Mouse (Mus musculus) CH12.LX (cell line): ENCODE measurements at regions not wholly inside any gene's neighbourhood (a gene's known extent, or its start where the extent isn't known, plus 50 kb on each side); places are given as distances from the start of the nearest gene placed in this dataset.

ENCODE experiments used
- DNase-seq: peaks from one replicate; pipeline ENCODE4 v3.0.0-alpha.2; 2013; ENCODE audit errors: extremely low read depth
- H3K27ac ChIP-seq: 2 replicates; pipeline ENCODE4 v1.5.1; 2012; ENCODE audit warnings: low read depth, mild to moderate bottlenecking, control low read depth, moderate library complexity; ENCODE audit not compliant: insufficient read depth
- H3K27me3 ChIP-seq: replicated peaks from 2 replicates; pipeline ENCODE3; 2012; ENCODE audit warnings: inconsistent platforms
- H3K36me3 ChIP-seq, 2 experiments: replicated peaks in 1 of 2; 2 replicates each; pipeline versions ENCODE3 to v1.6.1; 2012; ENCODE audit warnings: inconsistent platforms in 1 of 2, low read length in 1 of 2, mild to moderate bottlenecking in 1 of 2, mixed read lengths in 1 of 2, moderate library complexity in 1 of 2; ENCODE audit not compliant: control insufficient read depth in 1 of 2, insufficient read depth in 1 of 2
- H3K4me1 ChIP-seq, 2 experiments: 2 replicates each; pipeline ENCODE4 v1.6.1; 2012; ENCODE audit warnings: inconsistent platforms in 1 of 2, moderate library complexity in 1 of 2; ENCODE audit not compliant: insufficient read depth in 2 of 2, control insufficient read depth in 1 of 2
- H3K4me2 ChIP-seq: 2 replicates; pipeline ENCODE4 v1.6.1; 2012; ENCODE audit warnings: low read depth, mild to moderate bottlenecking, control low read depth; ENCODE audit not compliant: poor library complexity, insufficient read depth, severe bottlenecking
- H3K4me3 ChIP-seq, 3 experiments: fragments of 150-350 bp in 1 of 3; sonication (generic) in 1 of 3; replicated peaks in 1 of 3; 2 replicates each; pipeline versions ENCODE3 to v1.5.1; 2011 to 2012; ENCODE audit warnings: low read depth in 2 of 3, low read length in 2 of 3, mild to moderate bottlenecking in 2 of 3, moderate library complexity in 2 of 3, control low read depth in 1 of 3, improper control_type of control experiment in 1 of 3, inconsistent platforms in 1 of 3, mixed read lengths in 1 of 3; ENCODE audit not compliant: poor library complexity in 1 of 3
- H3K79me2 ChIP-seq: replicated peaks from 2 replicates; pipeline ENCODE4 v1.6.1; 2012; ENCODE audit warnings: mild to moderate bottlenecking, moderate library complexity; ENCODE audit not compliant: control insufficient read depth, poor library complexity, insufficient read depth, severe bottlenecking; ENCODE audit errors: extremely low read depth
- H3K9ac ChIP-seq: 2 replicates; pipeline ENCODE4 v1.6.1; 2012; ENCODE audit warnings: low read depth, mild to moderate bottlenecking, control low read depth, moderate library complexity; ENCODE audit not compliant: insufficient read depth
- H3K9me3 ChIP-seq: replicated peaks from 2 replicates; pipeline ENCODE3; 2012; ENCODE audit warnings: low read length, inconsistent platforms, mixed read lengths
- ELF1 ChIP-seq: IDR thresholded peaks from 2 replicates; pipeline ENCODE4 v1.6.1; 2014; ENCODE audit warnings: low read depth, mild to moderate bottlenecking, inconsistent platforms, low read length, improper control_type of control experiment
- EP300 ChIP-seq: IDR thresholded peaks from 2 replicates; pipeline ENCODE4 v1.6.1; 2011; ENCODE audit warnings: low read length, improper control_type of control experiment
- HCFC1 ChIP-seq: IDR thresholded peaks from 2 replicates; pipeline ENCODE4 v1.6.1; 2012; ENCODE audit warnings: low read depth, mild to moderate bottlenecking, inconsistent platforms, low read length, improper control_type of control experiment
- JUN ChIP-seq: IDR thresholded peaks from 2 replicates; pipeline ENCODE4 v1.6.1; 2011; ENCODE audit warnings: low read depth, mild to moderate bottlenecking, low read length, improper control_type of control experiment, moderate library complexity; ENCODE audit not compliant: insufficient read depth
- JUND ChIP-seq: conservative IDR thresholded peaks from 2 replicates; pipeline ENCODE4 v1.6.1; 2011; ENCODE audit warnings: low read depth, low read length, improper control_type of control experiment
- KAT2A ChIP-seq: IDR thresholded peaks from 2 replicates; pipeline ENCODE4 v1.6.1; 2012; ENCODE audit warnings: low read length, improper control_type of control experiment, inconsistent platforms; ENCODE audit not compliant: insufficient replicate concordance
- MAFK ChIP-seq: IDR thresholded peaks from 2 replicates; pipeline ENCODE4 v1.6.1; 2011; ENCODE audit warnings: low read length, improper control_type of control experiment; ENCODE audit not compliant: insufficient replicate concordance
- MEF2A ChIP-seq: IDR thresholded peaks from 2 replicates; pipeline ENCODE4 v1.6.1; 2014; ENCODE audit warnings: low read depth, mild to moderate bottlenecking, inconsistent platforms, low read length, improper control_type of control experiment, borderline replicate concordance
- MXI1 ChIP-seq: IDR thresholded peaks from 2 replicates; pipeline ENCODE4 v1.6.1; 2011; ENCODE audit warnings: mild to moderate bottlenecking, low read depth, low read length, improper control_type of control experiment
- PAX5 ChIP-seq: IDR thresholded peaks from 2 replicates; pipeline ENCODE4 v1.6.1; 2012; ENCODE audit warnings: low read length, inconsistent platforms, mixed read lengths
- TCF12 ChIP-seq: IDR thresholded peaks from 2 replicates; pipeline ENCODE4 v1.6.1; 2014; ENCODE audit warnings: low read depth, mild to moderate bottlenecking, inconsistent platforms, low read length, improper control_type of control experiment
- ZC3H11A ChIP-seq: IDR thresholded peaks from 2 replicates; pipeline ENCODE4 v1.6.1; 2012; ENCODE audit warnings: low read depth, mild to moderate bottlenecking, inconsistent platforms, low read length, improper control_type of control experiment
- ZKSCAN1 ChIP-seq: IDR thresholded peaks from 2 replicates; pipeline ENCODE4 v1.6.1; 2012; ENCODE audit warnings: low read depth, inconsistent platforms, low read length, improper control_type of control experiment, borderline replicate concordance
- dilution Hi-C: fragments of 300-500 bp; cut with MboI; formaldehyde crosslinking; loops from 2 replicates; pipeline ENCODE4 v1.14.3; 2020; ENCODE audit warnings: low sequenced_read_pairs; ENCODE audit not compliant: extremely low pct_unique_long_range_greater_than_20kb, extremely low pct_ligation_motif_present
- in situ Hi-C: fragments of 300-500 bp; cut with MboI; formaldehyde crosslinking; loops from 3 replicates; pipeline ENCODE4 v1.14.3; 2019; ENCODE audit warnings: low sequenced_read_pairs, low pct_ligation_motif_present, low pct_unique_long_range_greater_than_20kb, mixed read lengths

GRCm38 (mm10) chr2:147514748-147515147 lies 153.0 kb downstream of the Pax1 start:
- Histone ChIP-seq H3K27ac (no peak overlapping the region), H3K4me3 (no peak overlapping the region)
- TF ChIP-seq ZC3H11A (no peak), KAT2A (no peak), MXI1 (no peak), ELF1 (no peak), JUND (no peak)
- TF ChIP-seq, all 38 proteins: peak for 0
- Histone ChIP-seq H3K4me1 (no peaks in the 10 kb centered on the region), H3K36me3 (no peaks in the 10 kb centered on the region), H3K79me2 (no peaks in the 10 kb centered on the region), H3K9ac (no peak overlapping the region), H3K27me3 (no peaks in the 10 kb centered on the region), H3K4me2 (no peak overlapping the region), H3K9me3 (no peaks in the 10 kb centered on the region)
- dilution Hi-C loops, result no loop called here
- in situ Hi-C loops, result no loop called here
- DNase-seq, result no peak

- peaks cover 0 to 10% of the 10 kb centered on the region in 2 experiments; a peak in 2 of 4 replicates for H3K4me1 ChIP-seq
- no peak for DNase-seq
- no peak overlapping the region for H3K4me3 ChIP-seq
- H3K79me2 ChIP-seq, result no peaks in the 10 kb centered on the region
- H3K9me3 ChIP-seq, result no peaks in the 10 kb centered on the region
- H3K4me2 ChIP-seq, result no peak overlapping the region
- H3K27me3 ChIP-seq, result no peaks in the 10 kb centered on the region
- dilution Hi-C loops (no loop called here), in situ Hi-C loops (no loop called here)
- no peak overlapping the region for H3K27ac ChIP-seq
- TF ChIP-seq ZKSCAN1, result no peak
- TF ChIP-seq MAFK, result no peak
- no peak for TF ChIP-seq TCF12
- no peak overlapping the region for H3K9ac ChIP-seq
- no peaks in the 10 kb centered on the region for H3K36me3 ChIP-seq
These were observed 142.2 kb downstream of the Pax1 start for GRCm38 (mm10) chr2:147503962-147504361.

- peaks cover 0 to 18% of the 10 kb centered on the region in 2 experiments; a peak in 2 of 4 replicates for H3K4me1 ChIP-seq
- no peaks in the 10 kb centered on the region for H3K27me3 ChIP-seq
- no peaks in the 10 kb centered on the region for H3K9me3 ChIP-seq
- H3K4me3 ChIP-seq, result no peak overlapping the region
- H3K4me2 ChIP-seq, result no peak overlapping the region
- dilution Hi-C loops (no loop called here), in situ Hi-C loops (no loop called here)
- peak; percentile 24 for DNase-seq
- H3K36me3 ChIP-seq, result no peaks in the 10 kb centered on the region
- peak; percentile 43; the same call in 1 of the 2 replicates for TF ChIP-seq JUND
- 0 out of 2 replicates have a peak, but pooled peaks have one; percentile 15 for TF ChIP-seq EP300
- TF ChIP-seq MEF2A, result peak; percentile 92
- no peak for TF ChIP-seq HCFC1
- TF ChIP-seq PAX5, result no peak
- TF ChIP-seq JUN, result peak; percentile 73; the same call in 1 of the 2 replicates
- H3K9ac ChIP-seq, result no peak overlapping the region
- no peaks in the 10 kb centered on the region for H3K79me2 ChIP-seq
- H3K27ac ChIP-seq, result no peak overlapping the region
These were observed 137.0 kb downstream of the Pax1 start for GRCm38 (mm10) chr2:147498731-147499130.
